Mouse (Mus musculus) liver, embryonic 11.5 days (tissue): ENCODE data around the gene Adcy9. TPM values are rescaled to one million over a fixed set of nuclear protein-coding genes. Genes with fewer than 3 reads are reported as not detected.

Source experiments
- ATAC-seq: fragments of 200-750 bp; cut with Nextera tagmentation; replicated peaks from 2 replicates; pipeline ENCODE4 v1.8.0; 2017; ENCODE audit warnings: moderate number of reproducible peaks, mild to moderate bottlenecking, moderate TSS enrichment, moderate library complexity; ENCODE audit not compliant: low FRiP score
- DNase-seq: peaks from one replicate; pipeline ENCODE4 v3.0.0-alpha.2; 2017; ENCODE audit warnings: low spot score
- H3K27ac ChIP-seq: fragments of 300-500 bp; sonication (generic); 2 replicates; pipeline ENCODE4 v1.5.1; 2014; ENCODE audit warnings: mild to moderate bottlenecking, low read depth, low read length, control low read depth
- H3K27me3 ChIP-seq: fragments of 300-500 bp; sonication (generic); replicated peaks from 2 replicates; pipeline ENCODE4 v1.6.1; 2014; ENCODE audit warnings: low read length, mixed read lengths; ENCODE audit not compliant: control insufficient read depth, insufficient read depth
- H3K36me3 ChIP-seq: fragments of 300-500 bp; sonication (generic); 2 replicates; pipeline ENCODE4 v1.6.1; 2014; ENCODE audit warnings: mild to moderate bottlenecking, low read length, moderate library complexity, mixed read lengths; ENCODE audit not compliant: control insufficient read depth, insufficient read depth
- H3K4me1 ChIP-seq: fragments of 300-500 bp; sonication (generic); replicated peaks from 2 replicates; pipeline ENCODE4 v1.6.1; 2014; ENCODE audit warnings: low read length, mixed read lengths; ENCODE audit not compliant: control insufficient read depth, insufficient read depth
- H3K4me2 ChIP-seq: fragments of 300-500 bp; sonication (generic); 2 replicates; pipeline ENCODE4 v1.6.1; 2014; ENCODE audit warnings: mild to moderate bottlenecking, control low read depth, moderate library complexity
- H3K4me3 ChIP-seq: fragments of 300-500 bp; sonication (generic); 2 replicates; pipeline ENCODE4 v1.5.1; 2014; ENCODE audit warnings: low read depth, low read length, control low read depth
- H3K9ac ChIP-seq: fragments of 300-500 bp; sonication (generic); 2 replicates; pipeline ENCODE4 v1.6.1; 2014; ENCODE audit warnings: low read depth, low read length, control low read depth
- H3K9me3 ChIP-seq: fragments of 300-500 bp; sonication (generic); 2 replicates; pipeline ENCODE4 v1.6.1; 2016; ENCODE audit warnings: low read length, inconsistent platforms, mixed read lengths; ENCODE audit not compliant: control insufficient read depth
- WGBS: fragments of 180-500 bp; shearing (Covaris S2); extraction: QIAGEN DNeasy Blood & Tissue Kit; methylation state at CpG from one replicate; pipeline ENCODE4 v1.1.7; 2014; 5-methylcytosine and 5-hydroxymethylcytosine counted together
- polyA plus RNA-seq: library from polyadenylated mRNA; unstranded; fragments of >200 nt; fragmentation: Nextera tagmentation; extraction: Ambion mirVana; gene quantifications from 2 replicates; pipeline ENCODE4 v1.2.1, GENCODE M21; 2014

Adcy9 gene
- polyA plus RNA-seq, 1 experiment from 2014 or later, result 1.6 TPM

DNA sequence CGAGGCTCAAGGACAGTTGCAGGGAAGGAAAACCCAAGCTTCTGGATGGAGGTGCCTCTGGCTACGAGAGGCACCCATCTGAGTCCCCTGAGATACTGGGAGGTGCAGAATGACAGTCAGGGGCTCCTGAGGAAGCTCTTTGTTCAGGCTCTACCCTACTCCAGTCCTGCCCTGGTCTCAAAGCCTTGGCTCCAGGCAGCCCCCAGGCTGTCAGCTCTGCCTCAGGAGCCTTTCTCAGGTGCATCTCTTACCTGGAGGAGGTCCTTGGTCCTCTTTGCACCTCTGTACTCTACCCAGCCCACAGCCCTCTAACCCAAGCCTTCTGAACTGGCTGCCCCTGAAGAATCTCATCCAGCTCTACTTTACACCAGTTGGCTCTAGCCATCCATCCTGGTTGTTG, 108.3 kb downstream of the Adcy9 start:
- Histone ChIP-seq H3K9me3 (no peaks in the 10 kb centered on the region), H3K4me1 (no peaks in the 10 kb centered on the region), H3K27ac (no peak overlapping the region), H3K36me3 (no peaks in the 10 kb centered on the region), H3K4me3 (no peak overlapping the region), H3K4me2 (no peak overlapping the region), H3K9ac (no peak overlapping the region), H3K27me3 (no peaks in the 10 kb centered on the region)
- no peak for ATAC-seq
- DNase-seq, result no peak
- WGBS, result 48% methylated on average over 2 of the region's 2 CpGs

GRCm38 (mm10) chr16:4311608-4312007, 108.7 kb downstream of the Adcy9 start:
- Histone ChIP-seq H3K9me3 (no peaks in the 10 kb centered on the region), H3K9ac (no peak overlapping the region), H3K27ac (no peak overlapping the region), H3K36me3 (no peaks in the 10 kb centered on the region), H3K27me3 (no peaks in the 10 kb centered on the region), H3K4me2 (no peak overlapping the region), H3K4me1 (no peaks in the 10 kb centered on the region), H3K4me3 (no peak overlapping the region)
- WGBS, result 40% methylated on average over 2 of the region's 2 CpGs
- DNase-seq (no peak), ATAC-seq (no peak)

DNA sequence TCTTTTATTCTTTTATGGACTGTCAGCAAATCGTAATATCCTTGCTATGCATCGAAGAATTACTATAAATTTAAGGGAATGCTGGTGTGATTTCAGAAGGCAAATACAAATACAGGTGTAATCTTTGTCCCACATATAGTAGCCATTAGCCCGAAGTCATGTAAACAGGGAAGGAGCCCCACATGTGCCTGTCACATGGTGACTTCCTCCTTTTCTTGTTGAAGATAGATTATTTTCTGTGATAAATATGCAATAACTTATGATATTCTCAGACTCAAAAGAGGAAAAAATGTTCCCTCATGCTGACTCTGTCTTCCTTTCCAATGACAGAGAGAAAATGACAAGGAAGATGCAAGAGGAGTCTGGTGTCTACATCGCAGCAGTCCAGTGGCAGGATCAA, 112.5 kb downstream of the Adcy9 start:
- H3K27me3 ChIP-seq, result no peaks in the 10 kb centered on the region
- H3K36me3 ChIP-seq, result no peaks in the 10 kb centered on the region
- DNase-seq (no peak), ATAC-seq (no peak)
- no peaks in the 10 kb centered on the region for H3K4me1 ChIP-seq
- WGBS, result 83% methylated on average over 4 of the region's 4 CpGs
- H3K9me3 ChIP-seq, result no peaks in the 10 kb centered on the region
- H3K9ac ChIP-seq, result no peak overlapping the region
- no peak overlapping the region for H3K4me2 ChIP-seq
- no peak overlapping the region for H3K4me3 ChIP-seq
- no peak overlapping the region for H3K27ac ChIP-seq

- DNase-seq, result no peak
- H3K27me3 ChIP-seq, result no peaks in the 10 kb centered on the region
- no peak for ATAC-seq
- no peaks in the 10 kb centered on the region for H3K36me3 ChIP-seq
- no peak overlapping the region for H3K4me2 ChIP-seq
- H3K9ac ChIP-seq, result no peak overlapping the region
- no peak overlapping the region for H3K27ac ChIP-seq
- H3K9me3 ChIP-seq, result no peaks in the 10 kb centered on the region
- WGBS, result 63% methylated on average over 12 of the region's 12 CpGs
- H3K4me1 ChIP-seq, result no peaks in the 10 kb centered on the region
- no peak overlapping the region for H3K4me3 ChIP-seq
Observed at GRCm38 (mm10) chr16:4304176-4304922, 115.9 kb downstream of the Adcy9 start.

GRCm38 (mm10) chr16:4303554-4303953, 116.7 kb downstream of the Adcy9 start:
- H3K4me2 ChIP-seq, result no peak overlapping the region
- no peak for ATAC-seq
- no peak overlapping the region for H3K27ac ChIP-seq
- no peaks in the 10 kb centered on the region for H3K4me1 ChIP-seq
- H3K36me3 ChIP-seq, result no peaks in the 10 kb centered on the region
- no peaks in the 10 kb centered on the region for H3K27me3 ChIP-seq
- WGBS, result 73% methylated on average over 5 of the region's 5 CpGs
- H3K9ac ChIP-seq, result no peak overlapping the region
- no peak for DNase-seq
- H3K4me3 ChIP-seq, result no peak overlapping the region
- H3K9me3 ChIP-seq, result no peaks in the 10 kb centered on the region

DNA sequence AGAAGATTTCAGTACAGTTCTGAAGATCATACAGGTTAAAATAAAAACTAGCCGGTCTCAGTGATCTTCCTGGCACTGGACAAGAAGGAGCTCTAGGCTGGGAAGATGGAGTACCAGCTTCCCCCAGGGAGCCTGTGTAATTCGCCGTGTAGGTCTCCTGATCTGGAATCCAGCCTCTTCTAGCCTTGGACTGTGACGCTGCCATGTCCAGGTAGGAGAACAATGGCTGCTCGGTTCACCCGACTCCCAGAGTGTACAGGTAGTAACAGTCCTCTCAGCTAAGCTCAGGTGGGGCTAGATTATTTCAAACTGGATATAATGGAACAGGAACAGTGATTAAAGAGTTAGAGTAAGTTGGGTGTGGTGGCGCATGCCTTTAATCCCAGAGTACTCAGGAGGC, 120.0 kb downstream of the Adcy9 start:
- Histone ChIP-seq H3K27ac (no peak overlapping the region), H3K36me3 (no peaks in the 10 kb centered on the region; the same call in 1 of the 2 replicates), H3K9me3 (no peaks in the 10 kb centered on the region), H3K9ac (no peak overlapping the region), H3K4me2 (no peak overlapping the region), H3K4me1 (no peaks in the 10 kb centered on the region), H3K27me3 (no peaks in the 10 kb centered on the region), H3K4me3 (no peak overlapping the region)
- DNase-seq (no peak), ATAC-seq (no peak)
- WGBS, result 88% methylated on average over 7 of the region's 7 CpGs

DNA sequence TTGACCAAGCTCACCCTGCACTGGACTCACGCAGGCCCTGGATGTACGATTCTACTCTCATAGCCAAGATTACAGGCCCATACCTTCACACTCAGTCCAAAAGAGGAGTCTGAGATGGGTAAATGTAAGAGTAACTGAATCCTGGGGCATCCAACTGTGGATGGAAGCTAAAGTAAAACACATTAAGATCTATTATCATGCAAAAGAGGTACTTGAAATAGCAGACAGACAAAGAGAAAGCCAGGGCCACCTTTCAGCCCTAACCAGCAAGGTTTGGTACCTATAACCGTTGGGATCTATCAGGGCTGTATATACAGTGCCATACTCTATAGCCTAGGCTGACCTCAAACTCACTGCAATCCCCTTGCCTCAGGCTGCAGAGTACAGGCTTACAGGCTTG, 127.0 kb downstream of the Adcy9 start:
- DNase-seq (no peak), ATAC-seq (no peak)
- no peaks in the 10 kb centered on the region for H3K27me3 ChIP-seq
- no peak overlapping the region for H3K27ac ChIP-seq
- no peak overlapping the region for H3K4me2 ChIP-seq
- H3K9ac ChIP-seq, result no peak overlapping the region
- no peaks in the 10 kb centered on the region for H3K9me3 ChIP-seq
- no peak overlapping the region for H3K4me3 ChIP-seq
- no peaks in the 10 kb centered on the region; the same call in 1 of the 2 replicates for H3K36me3 ChIP-seq
- 85% methylated on average over 3 of the region's 3 CpGs for WGBS
- no peaks in the 10 kb centered on the region for H3K4me1 ChIP-seq

- Histone ChIP-seq H3K4me3 (no peak overlapping the region), H3K9me3 (no peaks in the 10 kb centered on the region), H3K36me3 (no peaks in the 10 kb centered on the region), H3K27ac (no peak overlapping the region), H3K9ac (no peak overlapping the region), H3K27me3 (no peaks in the 10 kb centered on the region), H3K4me2 (no peak overlapping the region), H3K4me1 (no peaks in the 10 kb centered on the region)
- DNase-seq (no peak), ATAC-seq (no peak)
Observed at GRCm38 (mm10) chr16:4289507-4289906, 130.8 kb downstream of the Adcy9 start.

DNA sequence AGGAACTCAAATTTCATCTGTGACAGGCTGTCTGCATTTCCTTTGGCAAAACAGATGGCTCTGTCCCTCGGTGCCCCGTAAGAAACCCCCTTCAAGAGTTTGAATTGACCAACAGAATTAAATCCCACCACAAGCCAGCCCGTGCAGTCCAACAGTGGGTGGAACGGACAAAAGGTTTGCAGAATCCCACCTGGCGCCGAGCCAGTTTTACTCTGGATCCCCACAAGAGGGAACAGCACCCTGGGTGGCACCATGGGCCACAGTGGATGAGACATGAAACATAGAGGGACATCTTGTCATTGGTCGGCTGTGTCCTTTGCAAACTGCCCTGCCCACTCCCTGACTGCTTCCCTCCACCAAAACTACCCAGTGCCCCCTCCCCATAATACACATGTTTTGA, 133.7 kb downstream of the Adcy9 start:
- H3K36me3 ChIP-seq, result no peaks in the 10 kb centered on the region
- H3K27me3 ChIP-seq, result no peaks in the 10 kb centered on the region
- H3K9ac ChIP-seq, result no peak overlapping the region
- no peak overlapping the region for H3K4me2 ChIP-seq
- H3K4me3 ChIP-seq, result no peak overlapping the region
- H3K27ac ChIP-seq, result no peak overlapping the region
- DNase-seq (no peak), ATAC-seq (no peak)
- WGBS, result 81% methylated on average over 7 of the region's 7 CpGs
- no peaks in the 10 kb centered on the region for H3K9me3 ChIP-seq
- no peaks in the 10 kb centered on the region for H3K4me1 ChIP-seq
